Mouse (Mus musculus) large intestine, adult 2 months (tissue): ENCODE results near the gene 2310034G01Rik. TPM values are rescaled to one million over a fixed set of nuclear protein-coding genes. Genes with fewer than 3 reads are reported as not detected.

ENCODE experiments used
- DNase-seq: peaks from one replicate; pipeline ENCODE4 v3.0.0-alpha.2; 2012; ENCODE audit warnings: low read depth, low spot score
- WGBS: fragments of 180-500 bp; shearing (Covaris S2); methylation state at CpG from one replicate; pipeline ENCODE4 v1.1.7; 2018; 5-methylcytosine and 5-hydroxymethylcytosine counted together
- polyA plus RNA-seq: library from polyadenylated mRNA; depleted of rRNA; stranded (reverse); fragments of >200 nt; gene quantifications from 2 replicates; pipeline ENCODE4 v1.2.3, GENCODE M21; 2012

The 2310034G01Rik gene
- polyA plus RNA-seq, 1 experiment: 4.9 TPM

DNA sequence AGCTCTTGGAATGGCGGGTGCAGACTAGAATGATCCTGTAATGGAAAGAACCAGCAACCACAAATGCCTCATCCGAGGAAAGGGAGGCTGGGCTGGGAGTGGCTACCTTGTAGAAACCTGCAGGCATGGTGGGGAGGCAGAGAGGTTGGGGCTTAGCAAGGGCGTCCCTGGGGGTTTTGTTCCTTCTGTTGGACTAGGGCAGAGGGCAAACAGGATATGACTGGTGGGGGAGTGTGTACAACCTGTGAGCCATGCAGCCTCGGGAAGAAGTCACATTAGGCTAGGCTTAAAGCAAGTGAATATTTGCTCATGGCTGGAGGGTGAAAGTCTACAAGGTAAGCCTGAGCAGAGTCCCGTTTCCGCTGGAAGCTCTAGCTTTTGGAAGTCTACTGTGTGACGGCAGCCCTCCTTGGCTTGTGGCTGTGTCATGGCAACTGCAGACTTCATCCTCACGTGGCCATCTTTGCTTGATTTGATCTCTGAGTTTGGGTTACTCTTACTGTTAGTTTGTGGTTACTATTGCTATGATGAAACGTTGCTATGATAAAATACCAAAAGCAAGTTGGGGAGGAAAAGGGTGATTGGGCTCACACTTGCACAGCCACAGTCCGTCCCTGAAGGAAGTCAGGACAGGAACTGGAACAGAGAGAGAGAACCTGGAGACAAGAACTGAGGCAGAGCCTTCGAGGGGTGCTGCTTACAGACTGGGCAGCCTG, 13.3 kb upstream of the 2310034G01Rik start:
- no peak for DNase-seq
- 72% methylated on average over 11 of the region's 11 CpGs for WGBS

DNA sequence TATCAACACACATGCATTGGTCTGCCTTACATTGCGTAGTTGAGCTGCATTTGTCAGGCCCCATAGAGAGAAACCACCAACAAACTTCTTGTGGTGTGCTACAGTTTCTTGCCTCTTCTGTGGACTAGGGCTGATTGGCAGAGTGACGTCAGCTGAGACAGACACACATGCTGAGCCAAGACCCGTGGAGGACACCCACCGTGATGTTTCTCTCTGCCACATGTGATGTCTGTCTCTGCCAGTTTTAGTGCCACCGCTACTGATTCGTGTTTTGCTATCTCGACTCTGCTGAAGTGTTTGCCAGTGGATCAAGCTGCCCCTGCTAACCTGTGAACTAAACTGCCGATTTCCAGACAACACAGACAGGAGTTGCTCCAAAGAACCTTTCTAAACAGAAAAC, 12.0 kb upstream of the 2310034G01Rik start:
- 88% methylated on average over 8 of the region's 8 CpGs for WGBS
- DNase-seq: no peak

DNA sequence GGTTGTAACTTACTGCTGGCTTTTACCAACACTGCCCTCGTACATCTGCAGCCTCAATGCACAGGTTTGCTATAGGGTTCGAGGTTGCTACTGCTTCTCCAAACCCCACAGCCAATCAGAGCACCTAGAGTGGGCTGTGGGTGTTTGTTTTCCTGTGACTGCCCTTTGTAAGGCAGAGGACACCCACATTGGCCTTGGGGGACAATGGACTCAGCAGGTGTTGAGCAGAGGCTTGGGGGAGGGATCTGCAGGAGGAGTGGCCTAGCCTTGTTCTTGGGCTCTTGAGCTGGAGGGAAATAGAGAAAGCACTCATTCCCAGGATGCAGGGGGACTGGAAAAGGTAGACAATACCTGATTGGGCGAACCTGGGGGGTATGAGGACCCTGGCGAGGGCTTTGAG, 8.3 kb upstream of the 2310034G01Rik start:
- no peak for DNase-seq
- 29% methylated on average over 4 of the region's 4 CpGs for WGBS

DNA sequence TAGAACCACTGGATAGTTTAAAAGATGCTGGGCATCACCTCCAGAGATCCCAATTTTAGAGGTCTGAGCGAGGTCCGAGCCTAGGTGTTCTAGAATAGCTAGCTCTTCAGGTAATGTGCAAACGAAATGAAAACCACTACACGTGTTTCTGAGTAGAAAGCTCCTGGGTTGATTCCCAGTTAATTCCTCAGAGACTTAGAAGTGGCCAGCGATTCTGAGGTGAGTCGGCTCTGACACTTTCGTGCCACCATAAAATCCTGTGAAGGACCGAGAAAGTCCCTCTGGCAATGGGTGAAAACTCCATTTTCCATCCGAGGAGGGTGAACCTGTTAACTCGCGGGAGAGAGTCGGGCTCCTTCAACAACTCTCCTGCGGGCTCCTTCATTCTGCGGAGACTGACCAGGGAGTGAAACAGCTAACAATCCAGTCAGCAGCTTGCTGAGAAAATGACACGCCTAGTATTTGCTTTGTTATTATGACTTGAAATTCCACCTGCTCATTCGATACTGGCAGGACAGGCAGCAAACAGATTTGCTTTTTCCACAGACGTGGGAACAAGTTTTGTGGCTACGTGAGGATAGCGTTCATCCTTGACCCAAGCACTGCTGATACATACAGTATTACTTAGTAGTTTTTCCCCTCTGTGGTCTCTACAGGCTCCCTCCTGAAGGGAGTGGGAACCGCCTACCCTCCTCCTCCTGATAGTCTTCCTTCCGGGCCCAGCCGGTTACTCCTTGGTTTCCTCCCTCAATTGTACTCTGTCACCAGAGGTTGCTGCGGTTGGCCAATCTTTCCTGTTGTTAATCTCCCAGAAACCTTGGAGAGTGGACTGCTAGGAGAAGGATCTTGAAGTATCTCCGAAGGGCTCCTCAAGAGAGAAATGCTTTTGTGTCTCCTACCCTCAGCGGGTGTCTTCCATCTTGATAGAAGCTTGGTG, 7.5 kb upstream of the 2310034G01Rik start:
- DNase-seq: no peak
- 9% methylated on average over 25 of the region's 25 CpGs for WGBS

DNA sequence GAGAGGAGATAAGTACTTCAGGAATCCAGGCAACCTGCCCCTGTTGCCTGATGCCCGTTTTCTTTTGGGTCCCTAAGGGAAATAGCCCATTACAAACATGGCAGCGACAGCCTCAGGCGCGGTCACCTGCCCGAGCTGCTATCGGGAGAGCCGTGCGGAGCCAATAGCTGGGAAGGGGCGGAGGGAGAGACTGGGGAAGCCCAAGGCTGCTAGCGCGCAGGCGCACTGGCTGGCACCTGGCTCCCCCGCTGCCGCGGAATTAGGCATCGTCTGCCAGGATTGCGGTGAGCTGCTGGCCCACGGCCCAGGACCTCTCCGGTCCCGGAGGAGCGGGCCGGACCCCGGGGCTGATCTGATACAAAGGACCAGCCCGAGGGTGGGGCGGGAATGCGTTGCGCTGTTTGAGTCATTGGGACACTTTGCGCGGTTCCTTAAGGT, 6.6 kb upstream of the 2310034G01Rik start:
- no peak for DNase-seq
- WGBS: under 1% methylated on average over 29 of the region's 29 CpGs

DNA sequence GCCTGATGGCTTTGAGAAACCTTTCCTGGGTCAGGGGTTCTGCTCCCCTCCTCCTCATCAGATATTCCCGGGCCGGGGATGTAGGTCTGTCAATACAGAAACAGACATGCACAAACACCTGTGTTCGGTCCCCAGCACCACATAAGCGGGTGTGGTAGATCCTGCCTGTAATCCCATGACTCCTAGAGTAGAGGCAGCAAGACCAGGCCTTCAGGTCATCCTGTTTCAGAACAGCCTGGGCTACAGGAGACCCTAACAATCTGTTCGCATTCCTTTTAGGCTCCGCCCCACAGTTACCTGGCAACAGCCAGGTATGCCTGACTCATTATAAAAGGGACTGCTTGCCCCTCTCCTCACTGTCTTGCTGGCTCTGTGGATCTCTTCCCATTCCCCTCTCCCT, 552 bp downstream of the 2310034G01Rik start:
- WGBS: 19% methylated on average over 6 of the region's 6 CpGs
- DNase-seq: no peak

DNA sequence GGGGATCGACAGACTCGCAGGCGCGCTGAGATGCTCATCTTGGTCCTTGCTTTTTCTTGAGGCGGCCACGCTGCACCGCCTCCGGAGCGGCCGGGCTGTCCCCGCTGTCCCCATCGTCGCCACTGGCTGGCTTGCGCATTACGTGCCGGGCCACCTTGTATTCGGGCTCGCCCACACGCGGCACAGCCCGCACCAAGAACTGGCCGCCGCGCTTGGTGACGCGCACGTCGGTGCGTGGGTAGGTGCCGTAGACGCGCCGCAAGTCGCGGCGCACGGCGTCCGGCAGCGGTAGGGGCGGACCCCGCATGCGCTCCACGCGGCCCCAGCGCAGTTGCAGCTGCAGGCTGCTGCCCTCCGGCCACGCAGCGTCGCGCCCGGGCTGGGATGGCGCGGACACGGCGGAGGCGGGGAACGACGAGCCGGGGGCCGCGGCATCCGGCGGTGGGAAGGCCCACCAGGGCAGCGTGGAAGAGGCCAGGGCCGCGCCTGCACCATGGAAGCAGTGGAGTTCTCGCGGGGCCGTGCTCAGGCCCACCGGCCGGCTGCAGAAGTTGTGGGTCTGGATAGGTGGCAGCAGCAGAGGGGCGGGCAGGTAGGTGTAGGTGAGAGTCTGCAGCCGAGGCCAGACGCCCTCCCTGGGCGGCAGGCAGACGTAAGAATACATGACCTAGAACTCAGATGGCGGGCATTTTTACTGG, 1.2 kb downstream of the 2310034G01Rik start:
- DNase-seq: no peak

DNA sequence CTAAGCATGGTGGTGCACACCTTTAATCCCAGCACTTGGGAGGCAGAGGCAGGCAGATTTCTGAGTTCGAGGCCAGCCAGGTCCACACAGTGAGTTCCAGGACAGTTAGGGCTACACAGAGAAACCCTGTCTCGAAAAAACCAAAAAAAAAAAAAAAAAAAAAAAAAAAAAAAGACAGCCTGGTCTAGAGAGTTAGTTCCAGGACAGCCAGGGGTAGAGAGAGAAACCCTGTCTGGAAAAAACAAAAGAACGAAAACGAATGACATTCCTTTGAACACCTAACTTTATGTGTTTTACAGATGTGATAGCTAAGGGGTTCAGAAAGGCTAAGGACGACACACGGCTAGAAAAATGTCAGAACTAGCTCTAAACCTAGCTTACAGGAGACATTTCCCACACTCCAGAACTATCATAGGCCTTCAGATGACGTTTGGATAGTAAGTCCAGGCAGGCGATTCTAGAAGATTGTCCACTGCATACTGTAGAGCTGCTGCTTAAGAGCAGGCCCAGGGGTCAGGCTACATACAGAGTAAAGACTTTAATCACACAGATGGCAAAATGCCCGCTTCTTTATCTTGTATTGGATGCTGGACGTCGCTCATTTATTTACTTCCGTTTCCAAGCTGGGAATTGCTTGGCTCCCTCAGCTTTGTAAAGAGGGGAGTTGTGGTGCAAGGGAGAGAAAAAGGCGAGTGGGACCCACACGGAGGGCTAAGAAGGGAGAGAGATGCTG, 2.0 kb downstream of the 2310034G01Rik start:
- 15% methylated on average over 14 of the region's 14 CpGs for WGBS
- no peak for DNase-seq

More for the DNA sequence above, 1.2 kb downstream of the 2310034G01Rik start:
- under 1% methylated on average over 78 of the region's 78 CpGs for WGBS

DNA sequence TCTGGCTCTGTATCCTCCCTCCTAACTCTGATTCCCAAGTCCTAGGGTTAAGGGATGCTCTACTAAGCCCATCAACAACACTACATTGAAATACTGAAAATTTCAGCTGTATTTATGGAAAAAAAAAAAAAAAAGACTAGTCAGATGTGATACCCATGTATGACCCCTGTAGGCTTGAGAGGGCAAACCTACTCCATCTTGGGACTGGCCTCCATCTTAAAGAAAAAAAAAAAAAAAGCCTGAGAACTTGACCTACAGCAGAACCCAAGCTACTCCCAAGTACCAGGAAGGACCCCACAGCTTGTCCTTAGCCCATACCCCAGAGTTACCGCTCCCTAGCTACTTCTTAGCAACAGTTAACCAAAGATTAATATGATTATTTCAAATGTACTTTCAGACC, 3.0 kb downstream of the 2310034G01Rik start:
- no peak for DNase-seq
- WGBS: 94% methylated on average over 1 of the region's 1 CpGs

DNA sequence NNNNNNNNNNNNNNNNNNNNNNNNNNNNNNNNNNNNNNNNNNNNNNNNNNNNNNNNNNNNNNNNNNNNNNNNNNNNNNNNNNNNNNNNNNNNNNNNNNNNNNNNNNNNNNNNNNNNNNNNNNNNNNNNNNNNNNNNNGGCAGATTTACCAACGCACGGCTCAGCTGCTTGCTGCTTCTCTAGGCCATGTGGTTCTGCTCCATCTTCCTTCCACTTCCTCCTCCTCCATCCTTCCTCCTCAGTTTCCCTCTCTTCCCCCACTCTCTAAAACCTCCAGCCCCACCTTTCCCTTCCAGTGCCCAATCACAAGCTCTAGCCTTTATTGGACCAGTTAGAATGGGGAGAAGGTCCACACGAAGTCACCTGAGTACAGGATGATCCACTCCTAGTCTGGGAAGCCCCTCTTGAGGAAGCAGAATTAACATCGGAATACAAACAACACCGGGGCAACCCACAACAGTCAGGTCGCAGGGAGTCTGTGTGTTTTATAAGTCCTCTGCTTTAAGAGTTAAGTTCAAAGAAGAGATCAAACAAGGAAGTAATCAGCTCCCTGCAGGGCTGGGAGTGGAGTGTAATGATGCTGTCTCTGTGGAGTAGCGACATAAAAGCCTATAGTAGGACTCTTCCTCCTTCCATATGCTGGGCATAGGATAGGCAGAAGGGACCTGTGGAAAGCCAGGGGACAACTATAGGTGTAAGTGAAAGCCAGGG, 5.2 kb downstream of the 2310034G01Rik start:
- WGBS: 8% methylated on average over 7 of the region's 7 CpGs
- no peak for DNase-seq

DNA sequence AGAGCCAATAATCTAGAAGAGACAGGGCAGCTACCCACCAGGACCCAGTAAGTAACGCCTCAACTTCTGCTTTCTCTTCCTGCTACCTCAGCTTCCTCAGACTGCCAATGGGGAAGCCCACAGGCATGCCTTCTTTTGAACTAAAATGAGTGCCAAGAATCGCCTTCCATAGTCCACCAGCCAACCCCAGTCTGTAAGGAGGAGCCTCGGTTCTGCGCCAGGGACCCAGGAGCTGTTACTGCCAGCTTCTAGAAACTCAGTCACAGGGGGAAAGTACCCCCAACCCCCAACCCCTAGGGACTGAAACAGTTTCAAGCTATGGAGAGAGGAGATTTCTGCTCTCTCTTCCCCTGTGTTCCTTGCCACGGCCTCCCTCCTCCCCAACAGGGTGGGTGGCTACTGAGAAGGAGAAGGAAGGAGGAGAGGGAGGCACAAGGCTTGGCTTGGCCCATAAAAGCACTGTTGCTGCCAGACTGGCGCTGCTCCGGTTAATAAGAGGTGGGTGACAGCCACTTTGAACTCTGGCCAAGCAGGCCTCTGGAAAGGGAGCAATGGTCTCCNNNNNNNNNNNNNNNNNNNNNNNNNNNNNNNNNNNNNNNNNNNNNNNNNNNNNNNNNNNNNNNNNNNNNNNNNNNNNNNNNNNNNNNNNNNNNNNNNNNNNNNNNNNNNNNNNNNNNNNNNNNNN, 10.7 kb downstream of the 2310034G01Rik start:
- WGBS: 17% methylated on average over 7 of the region's 7 CpGs
- no peak for DNase-seq

DNA sequence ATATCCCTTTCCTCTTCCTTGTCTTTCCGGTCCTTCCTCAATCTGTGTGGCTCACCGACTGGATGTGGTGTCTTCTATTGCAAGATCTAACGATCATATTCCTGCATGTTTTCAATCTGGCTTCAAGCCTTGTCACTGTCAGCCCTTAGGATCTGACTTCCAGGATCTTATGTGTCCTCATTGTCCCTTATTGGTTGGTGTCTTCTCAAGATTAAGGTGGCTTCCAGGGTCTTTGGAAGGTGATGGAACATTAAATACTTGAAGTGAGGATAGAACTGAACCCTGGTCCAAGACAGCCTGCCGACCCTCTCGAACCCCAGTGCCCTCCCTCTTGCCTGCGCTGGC, 11.2 kb downstream of the 2310034G01Rik start:
- no peak for DNase-seq
- WGBS: 26% methylated on average over 6 of the region's 6 CpGs

DNA sequence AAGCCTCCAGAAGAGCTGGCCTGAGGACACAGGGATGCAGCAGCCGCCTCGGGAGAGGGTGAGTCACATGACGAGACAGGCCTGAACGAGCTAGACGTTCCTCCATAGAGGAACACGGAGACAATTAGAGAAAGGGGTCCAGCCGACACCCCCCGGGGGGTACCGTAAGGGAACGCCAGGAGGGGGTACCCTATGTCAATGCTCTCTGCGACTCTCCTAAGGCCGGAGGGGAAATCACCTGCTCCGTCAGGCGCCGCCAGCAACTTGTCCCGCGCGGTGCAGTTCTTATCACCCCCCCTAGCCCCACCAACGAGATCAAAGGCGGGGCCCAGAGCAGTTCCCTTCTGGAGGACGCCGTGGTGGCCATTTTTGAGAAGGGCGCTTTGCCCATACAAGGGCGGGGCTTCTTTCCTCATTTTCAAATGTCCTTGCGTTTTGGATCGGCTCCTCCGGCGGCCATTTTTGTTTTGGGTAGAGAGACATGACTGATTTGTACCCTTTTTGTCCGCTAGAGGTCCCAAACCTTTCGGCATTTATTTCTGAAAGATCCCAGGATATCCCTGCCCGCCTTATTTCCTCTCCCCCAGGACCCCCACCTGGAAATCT, 11.7 kb downstream of the 2310034G01Rik start, which contains the start of gene Cuedc2:
Cuedc2 (minus strand) TSS at position 372 of the 606 bp plus-strand sequence.
- no peak for DNase-seq
- under 1% methylated on average over 31 of the region's 31 CpGs for WGBS

DNA sequence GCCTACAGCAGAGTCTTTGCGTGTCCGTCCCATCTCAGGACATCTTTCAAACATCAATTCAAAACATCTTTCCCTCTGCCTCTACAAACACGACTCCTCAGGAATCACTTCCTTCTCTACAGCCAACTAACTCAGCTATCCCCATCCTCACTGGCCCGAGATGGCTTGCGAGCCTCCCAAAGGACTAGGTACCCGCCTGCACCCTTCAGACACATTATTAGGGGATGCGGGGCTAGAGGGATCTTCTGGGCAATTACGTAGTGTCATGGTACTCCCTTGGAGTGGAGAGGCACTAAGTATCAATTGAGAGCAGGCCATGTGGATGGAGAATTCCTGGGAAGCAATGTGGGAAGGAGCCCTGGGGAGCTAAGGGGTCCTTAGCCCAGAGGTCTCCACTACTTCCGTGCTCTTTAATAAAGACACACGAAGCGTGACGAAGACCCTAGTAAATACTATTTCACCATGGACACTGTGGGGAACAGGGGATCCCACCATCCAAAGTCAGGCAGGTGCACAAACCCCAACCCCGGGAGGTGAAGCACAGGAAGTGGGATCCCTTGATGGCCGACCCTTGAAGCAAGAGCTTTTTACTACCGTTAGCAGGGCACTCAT, 12.3 kb downstream of the 2310034G01Rik start:
- 33% methylated on average over 15 of the region's 15 CpGs for WGBS
- DNase-seq: no peak

DNA sequence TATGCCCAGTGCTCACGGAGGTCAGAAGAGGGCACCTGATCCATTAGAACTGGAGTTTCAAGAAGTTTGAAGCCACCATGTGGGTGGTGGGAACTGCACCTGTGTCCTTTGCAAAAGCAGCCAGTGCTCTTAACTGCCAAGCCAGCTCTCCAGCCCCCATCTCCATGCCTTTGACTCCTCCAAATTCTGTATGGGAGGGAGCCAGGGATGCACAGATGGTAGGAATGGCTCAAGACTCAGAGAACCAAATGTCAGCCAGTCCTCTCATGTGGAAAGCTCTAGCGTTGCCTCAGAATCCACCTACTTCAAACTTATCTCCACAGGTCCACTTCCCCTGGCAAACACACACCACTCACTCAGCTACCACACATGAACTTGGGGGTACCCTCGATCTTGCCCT, 16.2 kb downstream of the 2310034G01Rik start:
- WGBS: 92% methylated on average over 3 of the region's 3 CpGs
- DNase-seq: no peak

DNA sequence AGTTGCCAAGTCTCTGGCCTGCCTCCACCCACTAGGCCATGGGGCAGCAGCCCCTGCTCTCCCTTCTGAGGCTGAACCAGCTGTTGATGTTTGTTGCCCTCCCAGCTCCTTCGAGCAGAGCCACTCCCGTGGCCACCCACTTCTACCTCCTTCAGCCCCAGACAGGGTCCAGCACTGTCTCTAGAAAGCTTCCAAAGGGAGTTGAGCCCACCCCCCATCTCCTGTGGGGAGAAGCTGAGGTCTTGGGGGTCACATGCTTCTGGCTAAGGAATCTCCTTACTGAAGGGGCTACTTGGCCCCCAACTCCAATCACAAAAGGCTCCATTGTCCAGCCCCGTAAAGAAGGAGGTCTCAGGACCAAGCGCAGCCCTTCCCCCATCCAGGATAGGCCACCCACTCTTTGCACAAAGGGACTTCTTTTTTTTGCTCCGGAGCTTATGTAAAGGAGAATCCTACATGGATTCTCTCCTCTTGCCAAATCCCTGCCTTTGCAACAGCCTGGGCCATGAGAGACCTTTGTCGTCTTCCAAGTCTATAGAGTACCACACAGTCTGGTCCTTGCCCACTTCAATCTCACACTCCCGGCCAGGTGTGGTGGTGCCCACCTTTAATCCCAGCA, 17.3 kb downstream of the 2310034G01Rik start:
- 77% methylated on average over 7 of the region's 7 CpGs for WGBS
- no peak for DNase-seq

DNA sequence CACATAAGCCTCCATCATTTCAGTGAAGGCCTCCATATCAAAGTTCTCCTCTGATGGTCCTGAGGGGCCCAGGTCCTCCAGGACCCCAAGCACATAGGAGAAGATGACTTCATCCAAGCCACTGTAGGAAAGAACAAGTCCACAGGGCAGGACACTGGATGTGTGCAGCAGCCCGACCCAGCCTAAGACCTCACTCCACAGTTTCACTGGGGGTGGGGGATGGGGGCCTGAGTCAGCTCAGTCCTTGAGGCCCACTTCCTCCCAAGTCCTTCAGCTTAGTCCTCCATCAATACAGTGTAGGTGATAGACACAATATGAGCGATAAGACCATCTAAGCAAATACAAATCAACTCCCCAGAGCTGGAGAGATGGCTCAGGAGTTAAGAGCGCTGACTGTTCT, 18.2 kb downstream of the 2310034G01Rik start:
- 82% methylated on average over 3 of the region's 3 CpGs for WGBS

More for the DNA sequence above, 18.2 kb downstream of the 2310034G01Rik start:
- no peak for DNase-seq
